Mouse (Mus musculus): ENCODE data around the gene Ifi202b. TPM values are rescaled to one million over a fixed set of nuclear protein-coding genes. Genes with fewer than 3 reads are reported as not detected.
"Not testable (repeated sequence)": the region's sequence is repeated elsewhere in the genome, so short reads cannot be mapped to it uniquely, and the experiment has no call there.

The Ifi202b gene
- 4.4 and 6.3 TPM in 2 replicates for polyA plus RNA-seq (2015; fragmentation: Nextera tagmentation; extraction: Ambion mirVana)

DNA sequence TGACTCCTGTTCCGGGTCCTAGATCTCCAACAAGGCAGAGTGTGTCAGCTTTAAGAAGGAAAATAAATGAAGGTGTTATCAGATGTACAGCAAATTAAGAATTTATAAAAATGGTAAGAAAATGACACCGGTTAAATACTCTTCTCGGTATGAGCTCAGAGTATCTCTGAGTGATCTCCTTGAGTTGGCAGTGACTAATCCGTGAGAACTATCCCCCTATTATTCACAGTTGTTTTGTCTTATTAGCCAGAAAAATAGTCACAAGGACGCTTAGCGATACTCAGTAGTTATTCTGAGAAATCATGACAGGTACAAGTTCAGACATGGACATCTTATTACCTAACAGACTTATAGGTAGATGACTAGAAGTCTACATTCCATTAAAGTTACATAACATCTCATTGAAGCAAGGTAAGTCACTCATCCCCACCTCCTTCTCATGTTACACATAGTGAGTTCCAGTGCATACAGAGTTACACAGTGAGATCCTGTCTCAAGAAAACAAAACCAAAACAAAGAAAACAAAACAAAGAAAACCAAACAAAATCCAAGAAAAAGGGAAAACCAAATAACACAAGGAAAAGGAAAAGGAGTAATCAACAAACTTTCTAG lies at the start of gene Ifi202b:
Gene Ifi202b, minus strand, starts transcription at position 51 of the 612 bp plus-strand sequence.
- DNase-seq (ENCODE audit: low spot score): not testable (repeated sequence)

DNA sequence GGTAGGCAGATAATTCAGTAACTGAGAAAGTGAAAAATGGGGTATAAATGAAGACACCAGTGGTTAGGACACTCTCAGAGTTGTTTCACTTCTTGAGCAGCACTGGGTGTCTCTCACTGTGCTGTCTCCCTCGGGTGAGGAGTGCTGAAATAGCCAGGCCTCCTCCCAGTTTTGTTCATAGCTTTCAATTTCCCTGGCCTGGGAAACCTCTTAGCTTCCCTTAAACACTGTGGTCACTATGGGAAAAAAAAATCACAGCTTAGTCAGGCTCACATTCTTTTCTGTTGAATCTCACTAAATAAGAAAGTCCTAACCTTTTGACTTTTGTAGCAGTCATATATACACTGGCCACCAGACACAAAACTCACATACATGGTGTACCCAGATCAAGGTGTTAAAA lies 49.2 kb upstream of the Ifi202b start, which contains the start of gene Ifi205:
Gene Ifi205, minus strand, starts transcription at position 113 of the 400 bp plus-strand sequence.
- DNase-seq (ENCODE audit: low spot score): no peak

DNA sequence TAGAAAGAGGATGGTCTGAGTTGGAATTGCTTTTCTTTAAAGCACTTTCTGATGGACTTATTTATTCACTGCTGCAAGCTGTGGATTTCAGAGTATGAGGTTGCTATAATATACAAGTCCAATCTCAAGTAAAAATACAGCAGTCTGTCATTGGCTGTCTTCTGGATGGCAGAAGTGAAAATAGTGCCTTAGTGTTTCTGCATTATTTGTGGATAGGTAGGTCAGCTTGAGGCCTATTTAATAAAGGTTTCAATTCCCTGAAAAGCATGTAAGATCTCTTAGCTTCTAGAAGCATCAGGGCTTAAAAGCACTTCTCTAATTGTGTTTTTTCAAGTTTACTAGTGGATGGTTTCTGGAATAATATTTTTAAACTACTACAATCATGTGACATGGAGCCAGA lies 24.5 kb upstream of the Ifi202b start:
- not testable (repeated sequence) for DNase-seq (ENCODE audit: low spot score)

DNA sequence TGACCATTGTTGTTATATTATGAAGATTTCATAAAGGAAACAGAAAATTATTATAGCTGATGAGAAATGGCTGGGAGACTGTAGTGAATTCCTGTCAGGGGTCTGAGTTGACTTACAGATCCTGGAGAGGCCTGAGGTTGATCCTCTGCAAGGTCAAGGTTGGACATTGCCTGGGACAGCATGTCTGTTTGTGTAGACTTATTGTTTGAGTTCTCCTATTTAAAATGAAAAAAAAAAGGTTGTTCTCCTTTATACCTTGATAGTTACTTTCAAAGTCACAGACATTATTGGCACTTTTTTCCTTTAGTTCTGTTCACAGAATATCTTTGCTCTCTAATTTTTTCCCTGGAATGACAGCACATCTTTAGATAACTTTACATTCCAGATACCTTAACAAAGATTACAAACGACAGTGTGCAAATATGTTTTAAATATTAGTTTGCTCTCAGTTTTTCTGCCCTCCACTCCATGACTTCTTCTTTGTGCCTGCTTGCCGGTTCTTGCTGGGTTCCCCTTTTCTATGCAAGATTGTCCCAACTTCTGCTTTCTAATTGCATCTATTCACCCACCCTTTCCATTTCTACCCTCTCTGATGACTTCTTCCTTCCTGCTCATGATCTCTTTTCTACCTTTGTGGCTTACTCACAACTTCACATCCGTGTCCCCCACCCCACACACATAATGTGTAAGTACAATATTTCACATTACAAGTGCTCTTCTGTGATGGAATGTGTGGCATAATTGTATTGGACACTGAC lies 22.0 kb upstream of the Ifi202b start:
- not testable (repeated sequence) for DNase-seq (ENCODE audit: low spot score)

DNA sequence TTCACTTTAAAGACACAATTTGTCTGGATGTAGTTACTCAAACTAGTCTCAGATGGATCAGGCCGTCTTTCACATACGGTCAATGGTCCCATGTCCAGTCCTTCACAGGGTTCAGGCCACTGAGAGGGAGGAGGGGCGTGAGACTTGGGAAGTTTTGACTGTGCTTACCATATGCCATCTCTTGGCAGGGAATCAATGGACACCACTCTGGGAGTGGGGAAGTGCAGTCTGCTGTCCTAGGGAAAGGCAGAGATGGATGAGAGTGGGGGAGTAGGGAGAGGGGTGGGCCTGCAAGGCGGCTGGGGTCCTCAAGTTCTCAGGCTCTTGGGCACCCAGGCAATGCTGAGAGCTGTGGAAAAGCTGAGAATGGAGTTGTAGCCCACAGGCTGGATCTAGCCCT lies 12.5 kb upstream of the Ifi202b start:
- no peak for DNase-seq (ENCODE audit: low spot score)

DNA sequence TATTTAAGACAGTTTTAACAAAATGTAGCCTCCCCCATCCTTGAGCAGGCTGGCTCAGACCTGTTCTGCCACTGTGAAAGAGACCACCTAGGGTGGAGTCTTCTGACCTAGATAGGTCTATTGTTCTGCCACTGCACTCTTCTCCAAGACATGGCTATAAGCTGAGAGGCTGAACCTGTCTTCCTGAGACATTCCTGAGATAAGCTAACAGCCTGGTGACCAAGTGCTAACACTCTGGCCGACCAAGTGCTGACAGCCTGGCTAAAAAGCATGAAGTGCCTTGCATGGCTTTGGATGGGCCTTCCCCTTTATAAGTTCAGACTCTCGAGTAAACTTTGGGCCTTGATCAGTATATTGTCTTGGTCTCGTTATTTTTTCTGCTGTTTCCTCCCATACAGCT lies 1.5 kb downstream of the Ifi202b start:
- not testable (repeated sequence) for DNase-seq (ENCODE audit: low spot score)

DNA sequence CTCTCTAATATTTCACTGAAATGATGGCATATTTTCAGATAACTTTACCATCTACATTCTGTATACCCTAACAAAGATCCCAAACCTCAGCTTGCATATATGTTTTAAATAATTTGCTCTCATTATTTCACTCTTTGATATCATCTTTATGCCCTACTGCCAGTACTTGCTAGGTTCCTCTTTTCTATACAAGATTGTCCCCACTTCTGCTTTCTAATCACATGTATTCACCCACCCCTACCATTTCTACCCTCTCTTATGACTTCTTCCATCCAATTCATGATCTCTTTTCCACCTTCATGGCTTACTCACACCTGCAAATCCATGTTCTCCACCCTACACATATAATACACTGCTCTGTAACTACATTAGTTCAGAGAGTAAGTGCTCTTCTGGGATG lies 4.9 kb downstream of the Ifi202b start:
- DNase-seq (ENCODE audit: low spot score): no peak

DNA sequence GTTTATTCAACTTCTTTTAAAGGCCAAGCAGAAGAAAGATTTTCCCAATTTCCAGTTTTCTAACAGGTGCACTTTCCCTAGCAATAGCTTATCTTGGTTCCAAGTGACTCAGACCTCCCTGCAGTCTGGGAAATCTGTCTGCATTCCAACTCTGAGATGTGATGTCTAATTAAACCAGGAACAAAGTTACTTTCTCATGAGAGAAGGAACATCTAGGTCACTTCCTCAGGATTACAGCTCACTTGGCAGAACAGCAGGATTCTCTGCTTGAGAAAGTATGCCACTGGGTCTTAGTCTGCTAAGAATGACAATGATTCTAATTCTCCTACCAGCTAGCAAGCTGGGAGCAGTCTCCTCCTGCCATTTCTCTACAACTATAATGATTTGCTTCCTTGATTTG lies 9.4 kb downstream of the Ifi202b start:
- no peak for DNase-seq (ENCODE audit: low spot score)

DNA sequence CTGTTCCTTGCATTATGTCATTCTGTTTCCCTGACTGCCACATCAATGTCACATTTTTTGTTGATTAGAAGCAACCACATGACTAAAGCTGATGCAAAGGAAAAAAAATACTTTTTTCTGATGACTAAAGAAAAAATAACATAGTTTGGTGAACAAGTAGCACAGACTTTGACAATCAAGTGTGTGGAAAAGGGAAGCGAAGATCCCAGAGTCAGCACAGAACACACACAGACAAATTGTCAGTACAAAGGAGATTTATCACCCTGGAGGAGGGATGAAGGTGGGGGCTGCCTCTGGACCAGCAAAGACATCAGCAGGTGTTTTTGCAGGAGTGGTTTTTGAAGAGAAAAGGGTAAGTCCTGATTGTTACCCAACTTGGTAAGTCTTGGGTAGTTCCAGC lies 21.1 kb downstream of the Ifi202b start:
- not testable (repeated sequence) for DNase-seq (ENCODE audit: low spot score)

DNA sequence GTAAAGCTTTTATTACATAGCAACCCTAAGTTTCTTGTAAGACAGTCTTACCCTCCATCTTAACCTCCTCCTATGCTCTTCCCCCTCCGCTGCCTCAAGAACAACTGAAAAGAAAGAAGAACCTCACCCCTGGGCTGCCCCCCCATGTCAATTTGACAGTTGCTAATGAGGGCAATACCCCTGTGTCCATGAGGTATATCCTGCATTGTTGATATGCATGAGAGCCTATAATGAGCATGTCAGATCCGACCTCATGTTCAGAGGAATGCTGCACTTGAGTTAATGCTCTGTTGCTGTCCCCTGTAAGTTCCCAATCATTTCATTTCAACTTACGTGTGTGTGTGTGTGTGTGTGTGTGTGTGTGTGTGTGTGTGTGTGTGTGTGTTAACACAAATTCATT lies 22.5 kb downstream of the Ifi202b start:
- DNase-seq (ENCODE audit: low spot score): not testable (repeated sequence)

DNA sequence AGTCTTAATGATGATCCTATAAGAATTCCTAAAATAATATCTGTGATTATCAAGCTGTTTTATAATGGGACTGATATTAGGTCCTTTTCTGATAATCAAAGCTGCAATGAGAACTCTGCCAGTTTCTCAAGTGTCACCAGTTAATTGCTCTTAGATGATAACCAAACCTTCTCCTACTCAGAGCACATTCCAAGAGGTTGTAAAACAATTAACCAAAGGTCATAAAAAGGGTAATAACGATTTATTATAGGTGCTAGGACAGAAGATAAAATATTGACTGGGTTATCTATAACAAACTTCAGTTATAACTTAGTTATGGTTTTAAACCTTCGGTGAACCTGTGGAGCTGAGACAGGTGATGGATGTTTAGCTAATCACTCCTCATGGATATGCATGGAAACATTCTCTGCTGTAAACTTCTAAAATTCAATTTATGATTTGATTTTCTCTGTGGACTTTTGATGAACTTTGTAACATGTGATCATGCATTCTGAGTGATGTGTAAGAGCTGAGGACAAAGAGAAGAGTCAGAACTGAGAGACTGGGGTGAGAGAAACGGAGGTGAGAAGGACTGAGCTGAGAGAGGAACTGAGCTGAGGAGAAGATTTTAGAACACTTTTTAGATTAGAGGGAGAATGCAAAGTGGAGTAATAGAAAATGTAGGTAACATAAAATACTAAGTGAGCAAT lies 26.6 kb downstream of the Ifi202b start:
- not testable (repeated sequence) for DNase-seq (ENCODE audit: low spot score)

DNA sequence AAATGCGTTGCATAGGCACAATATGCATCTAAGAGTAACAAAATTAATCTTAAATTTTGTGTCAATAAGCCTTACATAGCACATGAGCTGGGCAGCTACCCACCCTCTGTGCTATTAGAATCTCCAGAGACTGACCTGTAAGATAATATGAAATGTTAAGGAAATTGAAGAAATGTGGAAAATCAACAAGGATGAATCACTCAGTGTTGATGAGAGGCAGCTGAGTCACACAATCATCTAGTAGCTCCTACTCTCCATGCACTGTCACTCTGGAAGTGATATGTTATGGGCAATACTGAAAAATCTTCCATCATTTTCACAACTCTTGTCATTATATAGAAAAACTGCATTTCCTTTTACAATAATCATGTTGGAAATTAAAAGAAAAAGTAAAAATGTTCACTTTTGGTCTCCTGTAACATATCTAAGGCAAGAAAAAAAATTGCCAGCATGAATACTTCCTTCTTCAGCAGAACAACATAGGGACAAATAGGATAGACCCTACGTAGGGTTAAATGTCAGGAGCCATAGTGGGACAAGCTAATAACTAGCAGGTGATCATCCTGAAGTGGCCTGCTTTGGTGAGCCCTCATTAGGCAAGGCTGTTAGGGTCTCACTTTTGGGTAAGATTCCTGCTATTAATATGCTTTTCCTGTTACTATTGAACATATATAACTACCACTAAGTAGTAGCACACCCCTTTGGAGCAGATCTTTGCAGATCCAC lies 27.3 kb downstream of the Ifi202b start:
- no peak for DNase-seq (ENCODE audit: low spot score)

DNA sequence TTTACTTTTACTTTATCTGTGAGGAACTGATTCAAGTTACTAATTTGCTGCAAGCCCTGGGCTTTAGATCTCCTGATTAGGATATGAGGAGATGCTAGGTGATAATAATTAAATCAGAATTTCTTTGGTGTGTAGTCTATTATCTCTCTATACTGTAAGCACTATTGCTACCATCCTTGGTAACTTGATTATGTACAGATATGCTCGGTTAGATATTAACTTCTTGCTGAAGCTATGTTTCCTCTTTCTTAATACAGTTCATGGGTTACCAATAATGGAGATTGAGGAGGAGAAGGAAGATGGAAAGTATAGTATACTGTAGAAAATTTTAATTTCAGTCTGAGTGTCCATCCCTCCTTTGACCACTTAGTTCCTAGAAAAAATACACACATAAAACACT lies 29.0 kb downstream of the Ifi202b start:
- no peak for DNase-seq (ENCODE audit: low spot score)

DNA sequence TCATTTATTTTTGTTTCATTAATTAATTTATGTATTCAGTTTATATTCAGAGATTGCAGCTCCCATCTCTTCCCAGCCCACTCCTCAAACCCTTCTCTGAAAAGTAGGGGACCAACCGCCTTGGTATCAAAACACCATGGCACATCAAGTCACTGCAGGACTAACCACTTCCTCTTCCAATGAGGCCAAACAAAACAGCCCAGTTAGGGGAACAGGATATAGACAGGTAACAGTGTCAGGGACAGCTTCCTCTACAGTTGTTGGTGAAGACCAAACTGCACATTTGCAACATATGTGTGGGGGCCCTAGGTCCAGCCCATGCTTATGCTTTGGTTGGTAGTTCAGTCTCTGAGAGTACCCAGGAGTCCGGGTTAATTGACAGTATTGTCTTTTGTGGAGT lies 33.5 kb downstream of the Ifi202b start:
- DNase-seq (ENCODE audit: low spot score): peak; percentile 49

DNA sequence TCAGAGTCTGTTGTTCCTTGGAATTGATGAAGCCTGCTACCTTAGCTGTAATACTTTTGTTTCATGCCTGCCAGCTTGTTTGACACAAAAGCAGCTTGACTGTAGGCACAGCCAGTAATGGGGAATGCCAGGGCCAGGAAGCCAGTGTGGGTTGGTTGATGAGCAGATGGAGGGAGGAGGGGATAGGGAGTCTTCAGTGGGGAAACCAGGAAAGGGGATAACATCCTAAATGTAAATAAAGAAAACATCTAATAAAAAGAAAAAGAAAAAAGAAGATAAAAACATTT lies 39.8 kb downstream of the Ifi202b start:
- not testable (repeated sequence) for DNase-seq (ENCODE audit: low spot score)

DNA sequence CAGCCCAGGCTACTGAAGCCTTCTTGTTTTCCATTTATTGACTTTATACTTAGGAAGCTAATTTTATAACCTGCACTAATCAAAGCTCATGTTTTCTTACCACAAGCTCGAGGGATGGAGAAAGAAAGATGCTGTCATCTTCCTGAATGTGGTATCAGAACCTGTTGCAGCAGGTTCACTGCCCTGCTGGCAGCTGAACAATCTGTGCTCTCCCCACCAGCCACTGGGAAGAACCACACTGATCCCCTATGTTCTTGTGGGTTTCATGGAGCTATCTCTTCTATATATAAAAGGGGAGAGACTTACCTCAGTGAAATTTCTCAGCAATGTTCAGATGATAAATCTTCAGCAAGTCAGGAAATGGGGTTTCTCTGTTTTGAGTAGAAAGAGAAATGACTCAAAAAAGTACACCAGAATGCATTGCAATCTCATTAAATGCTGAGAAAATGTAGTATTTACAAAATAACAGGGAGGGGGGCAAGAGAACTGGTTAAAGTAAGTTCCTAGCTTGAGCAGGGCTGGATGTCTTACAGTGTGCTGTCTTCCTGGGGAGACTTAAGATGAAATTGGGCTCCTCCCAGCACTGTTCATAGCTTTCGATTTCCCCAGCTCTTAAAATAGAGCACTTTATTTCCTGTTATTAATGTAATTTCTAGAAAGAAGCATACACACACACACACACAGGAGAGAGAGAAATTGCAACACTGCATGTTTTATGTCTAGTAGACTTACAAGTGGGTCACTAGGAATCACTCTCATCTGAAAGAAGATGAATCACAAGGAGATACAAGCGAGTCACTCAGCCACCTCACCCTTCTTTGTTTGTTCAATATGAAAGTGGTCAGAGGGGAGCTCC lies 40.4 kb downstream of the Ifi202b start, which contains the start of the genes Mndal and Ifi203:
Gene Mndal, minus strand, starts transcription at position 568 of the 856 bp plus-strand sequence.
Gene Ifi203, minus strand, starts transcription at position 749 of the 856 bp plus-strand sequence.
- DNase-seq (ENCODE audit: low spot score): not testable (repeated sequence)

DNA sequence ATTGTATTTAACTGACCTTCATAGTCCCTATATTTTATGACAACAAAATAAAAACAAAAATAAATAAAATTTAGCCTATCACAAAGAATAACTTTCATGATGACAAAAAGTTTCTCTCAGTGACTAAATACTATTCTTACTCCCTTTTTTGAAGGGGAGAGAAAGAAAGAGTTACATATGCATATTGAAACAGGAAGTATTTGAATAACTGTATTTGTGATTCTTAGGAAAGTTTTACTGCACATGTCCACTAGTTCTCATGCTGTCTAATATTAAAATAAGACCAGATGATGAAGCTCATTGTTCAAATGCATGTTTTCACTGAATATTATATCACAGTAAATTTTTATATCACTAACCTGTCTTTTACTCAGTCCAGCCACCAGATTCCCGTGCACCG lies 41.0 kb downstream of the Ifi202b start:
- not testable (repeated sequence) for DNase-seq (ENCODE audit: low spot score)

DNA sequence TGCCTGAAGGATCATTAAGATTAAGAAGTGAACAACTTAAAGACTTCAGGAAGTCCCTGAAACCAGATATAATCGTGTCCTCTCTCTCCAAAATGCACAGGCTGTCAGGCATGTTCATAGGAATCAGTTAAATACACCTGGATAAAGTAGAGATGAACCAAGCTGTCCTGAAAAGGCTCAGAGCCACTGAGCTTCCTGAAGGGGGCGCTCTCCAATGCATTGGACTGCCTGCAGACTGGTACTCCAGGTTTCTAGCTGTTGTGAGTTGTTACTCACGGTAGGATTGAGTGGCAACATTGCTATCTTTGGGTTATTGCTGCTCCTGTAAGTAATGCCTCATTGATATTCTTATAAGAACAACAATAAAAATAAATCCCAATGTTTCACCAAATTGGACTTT lies 63.3 kb downstream of the Ifi202b start:
- DNase-seq (ENCODE audit: low spot score): not testable (repeated sequence)

DNA sequence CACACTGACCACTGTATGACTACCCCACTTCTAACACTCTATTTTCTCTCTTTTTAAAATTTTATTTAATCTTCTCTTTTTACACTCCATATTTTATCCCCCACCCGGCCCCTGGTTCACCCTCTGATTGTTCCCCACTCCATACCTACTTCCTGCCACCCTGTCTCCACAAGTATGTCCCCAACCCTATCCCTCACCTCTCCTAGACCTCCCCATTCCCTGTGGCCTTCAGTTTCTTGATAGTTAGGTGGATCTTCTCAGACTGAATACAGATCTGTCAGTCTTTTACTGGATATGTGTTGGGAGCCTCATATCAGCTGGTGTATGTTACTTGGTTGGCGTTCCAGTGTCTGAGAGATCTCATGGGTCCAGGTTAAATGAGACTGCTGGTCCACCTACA lies 68.0 kb downstream of the Ifi202b start:
- DNase-seq (ENCODE audit: low spot score): no peak

DNA sequence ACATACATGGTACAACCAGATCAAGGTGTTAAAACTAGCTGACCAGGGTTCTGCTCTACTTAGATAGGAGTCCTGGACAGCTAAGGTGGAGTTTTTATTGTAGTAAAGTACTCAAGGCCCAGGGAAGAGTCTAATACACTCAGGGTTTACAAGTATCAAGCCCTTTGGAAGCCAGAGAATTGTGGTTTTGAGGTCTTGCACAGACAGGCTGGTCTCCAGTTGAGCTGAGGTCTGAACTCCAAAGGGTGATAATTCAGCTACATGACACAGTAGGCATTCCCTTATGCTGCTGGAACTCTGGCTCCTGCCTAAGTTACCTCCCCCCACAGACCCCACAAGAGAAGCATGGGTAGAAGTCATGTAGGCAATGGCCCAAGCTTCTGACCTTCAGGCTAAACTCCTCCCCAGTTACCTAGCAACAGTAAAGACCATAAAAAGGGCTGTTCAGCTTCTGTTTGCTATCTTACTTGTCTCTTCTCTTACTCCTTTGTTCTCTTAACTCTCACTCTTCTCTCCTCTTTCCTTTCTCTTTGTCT lies 69.2 kb downstream of the Ifi202b start:
- not testable (repeated sequence) for DNase-seq (ENCODE audit: low spot score)

Measured in thymus, postnatal 0 days (tissue).